Mouse (Mus musculus): Measurements from ENCODE around the gene Crtc1. TPM values are rescaled to one million over a fixed set of nuclear protein-coding genes. Genes with fewer than 3 reads are reported as not detected.

The Crtc1 gene
- polyA plus RNA-seq, 1 experiment from 2014 or later = 51.7 TPM

DNA sequence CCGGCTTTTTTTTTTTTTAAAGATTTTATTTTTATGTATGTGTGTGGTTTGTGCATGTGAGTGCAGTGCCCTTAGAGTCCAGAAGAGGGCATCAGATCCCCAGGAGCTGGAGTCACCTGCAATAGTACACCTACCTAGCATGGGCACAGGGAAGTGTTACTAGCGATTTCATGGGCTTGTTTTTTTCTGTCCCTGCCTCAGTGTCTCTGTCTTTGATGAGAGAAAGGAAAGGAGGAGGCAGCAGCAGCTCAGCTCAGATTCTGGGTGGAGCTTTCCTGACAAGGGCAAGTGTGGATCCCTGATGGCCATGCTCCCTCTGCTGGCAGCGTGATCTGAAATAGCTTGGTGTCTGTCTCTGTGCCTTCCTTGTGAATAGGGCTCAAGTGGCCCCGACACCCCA is 78.6 kb downstream of the Crtc1 start:
- Histone ChIP-seq H3K9ac (replicated peaks; ENCODE audit: low read length) (no peak overlapping the region), H3K36me3 (ENCODE audit: control insufficient read depth, insufficient read depth, low read length) (no peaks in the 10 kb centered on the region), H3K4me2 (ENCODE audit: low read length) (no peak overlapping the region), H3K27me3 (ENCODE audit: control insufficient read depth, insufficient read depth, low read length) (no peaks in the 10 kb centered on the region), H3K4me3 (replicated peaks; ENCODE audit: low read depth, low read length) (no peak overlapping the region), H3K4me1 (ENCODE audit: control insufficient read depth, insufficient read depth, low read length) (no peaks in the 10 kb centered on the region), H3K9me3 (ENCODE audit: control insufficient read depth, low read length) (no peaks in the 10 kb centered on the region), H3K27ac (replicated peaks; ENCODE audit: low read depth, low read length) (no peak overlapping the region)
- no peak for ATAC-seq (ENCODE audit: low FRiP score, low TSS enrichment)
- no peak for DNase-seq
- 48% methylated on average over 4 of the region's 4 CpGs for WGBS

GRCm38 (mm10) chr8:70359411-70359810 is 80.0 kb downstream of the Crtc1 start:
- 27% methylated on average over 3 of the region's 3 CpGs for WGBS
- H3K27ac ChIP-seq (replicated peaks; ENCODE audit: low read depth, low read length) = no peak overlapping the region

GRCm38 (mm10) chr8:70356111-70356510 is 83.3 kb downstream of the Crtc1 start:
- no peak for ATAC-seq (ENCODE audit: low FRiP score, low TSS enrichment)

More at GRCm38 (mm10) chr8:70359411-70359810, 80.0 kb downstream of the Crtc1 start:
- no peaks in the 10 kb centered on the region for H3K36me3 ChIP-seq (ENCODE audit: control insufficient read depth, insufficient read depth, low read length)
- H3K27me3 ChIP-seq (ENCODE audit: control insufficient read depth, insufficient read depth, low read length) = no peaks in the 10 kb centered on the region
- H3K4me3 ChIP-seq (replicated peaks; ENCODE audit: low read depth, low read length) = no peak overlapping the region
- H3K9me3 ChIP-seq (ENCODE audit: control insufficient read depth, low read length) = no peaks in the 10 kb centered on the region
- DNase-seq (peak; percentile 34), ATAC-seq (ENCODE audit: low FRiP score, low TSS enrichment) (no peak)
- H3K9ac ChIP-seq (replicated peaks; ENCODE audit: low read length) = no peak overlapping the region
- H3K4me2 ChIP-seq (ENCODE audit: low read length) = no peak overlapping the region
- H3K4me1 ChIP-seq (ENCODE audit: control insufficient read depth, insufficient read depth, low read length) = no peaks in the 10 kb centered on the region

GRCm38 (mm10) chr8:70354004-70354403 is 85.4 kb downstream of the Crtc1 start:
- Histone ChIP-seq H3K27ac (replicated peaks; ENCODE audit: low read depth, low read length) (peak overlapping the region; percentile 77), H3K9me3 (ENCODE audit: control insufficient read depth, low read length) (no peaks in the 10 kb centered on the region), H3K4me3 (replicated peaks; ENCODE audit: low read depth, low read length) (peak overlapping the region; percentile 94), H3K4me2 (ENCODE audit: low read length) (peak overlapping the region; percentile 99), H3K27me3 (ENCODE audit: control insufficient read depth, insufficient read depth, low read length) (no peaks in the 10 kb centered on the region), H3K4me1 (ENCODE audit: control insufficient read depth, insufficient read depth, low read length) (peaks cover 30% of the 10 kb centered on the region), H3K36me3 (ENCODE audit: control insufficient read depth, insufficient read depth, low read length) (peaks cover 5% of the 10 kb centered on the region; the same call in 1 of the 2 replicates), H3K9ac (replicated peaks; ENCODE audit: low read length) (peak overlapping the region; percentile 67)
- 74% methylated on average over 4 of the region's 4 CpGs for WGBS
- ATAC-seq (ENCODE audit: low FRiP score, low TSS enrichment) (0 out of 2 replicates have a peak, but pooled peaks have one; percentile 9), DNase-seq (no peak)

More at GRCm38 (mm10) chr8:70356111-70356510, 83.3 kb downstream of the Crtc1 start:
- Histone ChIP-seq H3K9ac (replicated peaks; ENCODE audit: low read length) (no peak overlapping the region), H3K27me3 (ENCODE audit: control insufficient read depth, insufficient read depth, low read length) (no peaks in the 10 kb centered on the region), H3K4me2 (ENCODE audit: low read length) (no peak overlapping the region), H3K4me3 (replicated peaks; ENCODE audit: low read depth, low read length) (no peak overlapping the region), H3K27ac (replicated peaks; ENCODE audit: low read depth, low read length) (no peak overlapping the region), H3K36me3 (ENCODE audit: control insufficient read depth, insufficient read depth, low read length) (no peaks in the 10 kb centered on the region), H3K4me1 (ENCODE audit: control insufficient read depth, insufficient read depth, low read length) (peaks cover 20% of the 10 kb centered on the region), H3K9me3 (ENCODE audit: control insufficient read depth, low read length) (no peaks in the 10 kb centered on the region)
- WGBS = 89% methylated on average over 1 of the region's 1 CpGs
- DNase-seq = no peak

DNA sequence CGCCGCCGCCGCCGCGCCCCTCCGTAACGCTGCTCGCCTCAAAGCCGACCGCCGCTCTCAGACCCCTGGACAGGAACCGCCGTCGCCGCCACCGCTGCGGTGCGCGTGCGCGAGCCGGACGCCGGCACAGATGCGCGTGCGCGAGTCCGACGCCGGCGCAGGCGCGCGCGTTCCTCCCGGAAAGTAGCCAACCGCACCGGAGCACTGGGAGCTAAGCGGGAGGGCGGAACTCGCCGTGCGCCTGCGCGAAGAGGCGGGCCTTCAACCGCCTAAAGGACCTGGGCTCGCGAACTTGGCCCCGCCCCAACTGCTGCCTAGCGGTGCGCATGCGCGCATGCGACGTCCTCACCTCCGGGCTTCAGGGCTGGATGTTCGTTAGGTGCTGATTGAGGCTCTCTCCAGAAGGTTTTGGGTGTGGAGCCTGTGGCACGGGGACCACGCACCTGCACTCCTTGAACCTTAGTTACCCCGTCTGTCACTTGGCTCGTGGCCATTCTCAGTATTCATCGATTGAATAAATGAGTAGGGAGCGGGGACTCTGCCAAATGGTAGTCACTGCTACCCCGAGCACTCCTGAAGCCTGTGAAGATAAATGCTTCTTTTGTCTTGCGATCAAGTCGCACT is 86.1 kb downstream of the Crtc1 start, which contains the start of gene Upf1:
Gene Upf1 (minus strand): TSS at position 85 of the 624 bp plus-strand sequence.
- H3K4me2 ChIP-seq (ENCODE audit: low read length) = peak within 1 kb of the TSS; percentile 99
- H3K36me3 ChIP-seq (ENCODE audit: control insufficient read depth, insufficient read depth, low read length) = peaks cover 7% of the 10 kb centered on the region; the same call in 1 of the 2 replicates
- under 1% methylated on average over 69 of the region's 69 CpGs for WGBS
- peak; percentile 92 for ATAC-seq (ENCODE audit: low FRiP score, low TSS enrichment)
- H3K27me3 ChIP-seq (ENCODE audit: control insufficient read depth, insufficient read depth, low read length) = no peaks in the 10 kb centered on the region
- H3K9me3 ChIP-seq (ENCODE audit: control insufficient read depth, low read length) = no peaks in the 10 kb centered on the region
- peak; percentile 100 for DNase-seq
- H3K4me1 ChIP-seq (ENCODE audit: control insufficient read depth, insufficient read depth, low read length) = peaks cover 30% of the 10 kb centered on the region
- H3K9ac ChIP-seq (replicated peaks; ENCODE audit: low read length) = peak within 1 kb of the TSS; percentile 97
- H3K27ac ChIP-seq (replicated peaks; ENCODE audit: low read depth, low read length) = peak within 1 kb of the TSS; percentile 81
- H3K4me3 ChIP-seq (replicated peaks; ENCODE audit: low read depth, low read length) = peak within 1 kb of the TSS; percentile 94

DNA sequence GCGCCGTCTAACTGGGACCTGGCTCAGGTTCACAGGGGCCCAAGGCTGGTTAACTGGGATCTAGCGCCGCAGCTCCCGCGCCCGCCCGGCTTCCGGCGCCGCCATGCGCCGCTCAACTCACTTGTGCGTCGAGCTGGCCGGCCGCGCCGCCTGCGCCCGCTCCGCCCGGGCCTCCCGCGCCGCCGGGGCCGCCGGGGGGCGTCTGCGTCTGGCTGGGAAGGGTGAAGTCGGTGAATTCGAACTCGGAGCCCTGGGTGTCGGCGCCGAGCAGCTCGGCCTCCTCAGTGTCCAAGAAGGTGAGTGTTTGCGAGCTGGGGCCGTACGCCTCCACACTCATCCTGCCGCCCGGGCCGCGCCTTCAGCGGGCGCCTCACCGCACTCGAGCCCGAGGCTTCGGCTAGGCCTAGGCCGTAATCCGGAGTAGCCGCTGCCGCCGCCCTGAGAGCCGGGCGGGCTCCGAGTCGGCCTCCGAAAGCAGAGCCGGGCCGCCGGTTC is 86.7 kb downstream of the Crtc1 start:
- peak overlapping the region; percentile 97 for H3K9ac ChIP-seq (replicated peaks; ENCODE audit: low read length)
- DNase-seq = no peak
- H3K4me1 ChIP-seq (ENCODE audit: control insufficient read depth, insufficient read depth, low read length) = peaks cover 30% of the 10 kb centered on the region
- H3K4me3 ChIP-seq (replicated peaks; ENCODE audit: low read depth, low read length) = peak overlapping the region; percentile 94
- H3K27ac ChIP-seq (replicated peaks; ENCODE audit: low read depth, low read length) = peak overlapping the region; percentile 81
- no peaks in the 10 kb centered on the region for H3K9me3 ChIP-seq (ENCODE audit: control insufficient read depth, low read length)
- H3K36me3 ChIP-seq (ENCODE audit: control insufficient read depth, insufficient read depth, low read length) = peaks cover 9% of the 10 kb centered on the region; the same call in 1 of the 2 replicates
- peak; percentile 64 for ATAC-seq (ENCODE audit: low FRiP score, low TSS enrichment)
- H3K4me2 ChIP-seq (ENCODE audit: low read length) = peak overlapping the region; percentile 99
- H3K27me3 ChIP-seq (ENCODE audit: control insufficient read depth, insufficient read depth, low read length) = no peaks in the 10 kb centered on the region
- under 1% methylated on average over 61 of the region's 64 CpGs for WGBS

- peak overlapping the region; percentile 97 for H3K9ac ChIP-seq (replicated peaks; ENCODE audit: low read length)
- WGBS = 27% methylated on average over 3 of the region's 3 CpGs
- H3K9me3 ChIP-seq (ENCODE audit: control insufficient read depth, low read length) = no peaks in the 10 kb centered on the region
- peaks cover 12% of the 10 kb centered on the region; the same call in 1 of the 2 replicates for H3K36me3 ChIP-seq (ENCODE audit: control insufficient read depth, insufficient read depth, low read length)
- no peak for DNase-seq
- no peaks in the 10 kb centered on the region for H3K27me3 ChIP-seq (ENCODE audit: control insufficient read depth, insufficient read depth, low read length)
- peak overlapping the region; percentile 94 for H3K4me3 ChIP-seq (replicated peaks; ENCODE audit: low read depth, low read length)
- no peak overlapping the region for H3K27ac ChIP-seq (replicated peaks; ENCODE audit: low read depth, low read length)
- ATAC-seq (ENCODE audit: low FRiP score, low TSS enrichment) = no peak
- peak overlapping the region; percentile 99 for H3K4me2 ChIP-seq (ENCODE audit: low read length)
- peaks cover 30% of the 10 kb centered on the region for H3K4me1 ChIP-seq (ENCODE audit: control insufficient read depth, insufficient read depth, low read length)
Measured at GRCm38 (mm10) chr8:70352000-70352384, 87.4 kb downstream of the Crtc1 start.

- Histone ChIP-seq H3K4me3 (replicated peaks; ENCODE audit: low read depth, low read length) (peak overlapping the region; percentile 94), H3K27ac (replicated peaks; ENCODE audit: low read depth, low read length) (no peak overlapping the region), H3K4me2 (ENCODE audit: low read length) (peak overlapping the region; percentile 99), H3K9ac (replicated peaks; ENCODE audit: low read length) (peak overlapping the region; percentile 97), H3K9me3 (ENCODE audit: control insufficient read depth, low read length) (no peaks in the 10 kb centered on the region), H3K4me1 (ENCODE audit: control insufficient read depth, insufficient read depth, low read length) (peaks cover 30% of the 10 kb centered on the region), H3K27me3 (ENCODE audit: control insufficient read depth, insufficient read depth, low read length) (no peaks in the 10 kb centered on the region), H3K36me3 (ENCODE audit: control insufficient read depth, insufficient read depth, low read length) (peaks cover 13% of the 10 kb centered on the region; the same call in 1 of the 2 replicates)
- DNase-seq = no peak
- ATAC-seq (ENCODE audit: low FRiP score, low TSS enrichment) = no peak
- WGBS = 63% methylated on average over 15 of the region's 15 CpGs
Measured at GRCm38 (mm10) chr8:70351035-70351999, 88.1 kb downstream of the Crtc1 start.

Data from midbrain, embryonic 14.5 days (tissue).